Mouse (Mus musculus) lung, embryonic 15.5 days (tissue): ENCODE data around the gene Olfr818. TPM values are rescaled to one million over a fixed set of nuclear protein-coding genes. Genes with fewer than 3 reads are reported as not detected.
"Not testable (repeated sequence)": the region's sequence is repeated elsewhere in the genome, so short reads cannot be mapped to it uniquely, and the experiment has no call there.

ENCODE experiments used
- ATAC-seq: fragments of 200-750 bp; cut with Nextera tagmentation; 2 replicates; pipeline ENCODE4 v1.8.0; 2017; ENCODE audit warnings: moderate number of reproducible peaks, borderline replicate concordance; ENCODE audit not compliant: low FRiP score, low TSS enrichment; ENCODE audit errors: extremely low read depth
- H3K27ac ChIP-seq: fragments of 300-500 bp; sonication (generic); 2 replicates; pipeline ENCODE4 v1.5.1; 2015; ENCODE audit warnings: moderate library complexity, mild to moderate bottlenecking, inconsistent platforms
- H3K27me3 ChIP-seq: fragments of 300-500 bp; sonication (generic); 2 replicates; pipeline ENCODE4 v1.6.1; 2015; ENCODE audit warnings: inconsistent platforms
- H3K36me3 ChIP-seq: fragments of 300-500 bp; sonication (generic); 2 replicates; pipeline ENCODE4 v1.6.1; 2015; ENCODE audit warnings: inconsistent platforms
- H3K4me1 ChIP-seq: fragments of 300-500 bp; sonication (generic); 2 replicates; pipeline ENCODE4 v1.6.1; 2015; ENCODE audit warnings: inconsistent platforms
- H3K4me2 ChIP-seq: fragments of 300-500 bp; sonication (generic); 2 replicates; pipeline ENCODE4 v1.6.1; 2015; ENCODE audit warnings: inconsistent platforms, mild to moderate bottlenecking, moderate library complexity
- H3K4me3 ChIP-seq: fragments of 300-500 bp; sonication (generic); 2 replicates; pipeline ENCODE4 v1.5.1; 2015; ENCODE audit warnings: mild to moderate bottlenecking, inconsistent platforms
- H3K9ac ChIP-seq: fragments of 300-500 bp; sonication (generic); 2 replicates; pipeline ENCODE4 v1.6.1; 2015; ENCODE audit warnings: inconsistent platforms
- H3K9me3 ChIP-seq: fragments of 300-500 bp; sonication (generic); 2 replicates; pipeline ENCODE4 v1.6.1; 2016; ENCODE audit warnings: inconsistent platforms
- WGBS: fragments of 180-500 bp; shearing (Covaris S2); methylation state at CpG from one replicate; pipeline ENCODE4 v1.1.7; 2015; 5-methylcytosine and 5-hydroxymethylcytosine counted together
- polyA plus RNA-seq: library from polyadenylated mRNA; unstranded; fragments of >200 nt; fragmentation: Nextera tagmentation; extraction: Ambion mirVana; gene quantifications from 2 replicates; pipeline ENCODE4 v1.2.1, GENCODE M21; 2015

Olfr818 gene
- not detected in 2 replicates for polyA plus RNA-seq

DNA sequence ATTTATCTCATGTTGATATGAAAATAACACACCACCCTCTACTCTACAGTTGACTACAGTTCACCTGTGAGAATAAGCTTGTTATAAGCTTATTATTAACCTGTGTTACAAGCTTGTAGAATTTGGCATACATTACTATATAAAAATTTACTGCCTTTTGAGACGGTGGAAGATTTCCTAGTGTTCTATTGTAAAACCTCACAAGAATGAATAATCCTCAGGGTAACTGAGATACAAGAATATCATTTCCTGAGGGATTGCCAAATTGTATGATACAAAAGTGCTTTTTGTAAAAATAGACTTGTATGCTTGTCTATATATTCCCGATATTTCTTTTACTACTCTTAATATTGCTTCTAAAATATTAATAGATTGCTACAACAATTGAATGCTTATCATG lies at the start of gene Olfr818:
TSS of gene Olfr818 (minus strand) at position 101 of the 400 bp plus-strand sequence.
- Histone ChIP-seq H3K27me3 (no peaks in the 10 kb centered on the region), H3K9ac (no peak within 1 kb of the TSS), H3K4me2 (no peak within 1 kb of the TSS), H3K27ac (no peak within 1 kb of the TSS), H3K4me1 (no peaks in the 10 kb centered on the region), H3K9me3 (no peaks in the 10 kb centered on the region), H3K4me3 (no peak within 1 kb of the TSS), H3K36me3 (no peaks in the 10 kb centered on the region)
- no peak for ATAC-seq
- 93% methylated on average over 2 of the region's 2 CpGs for WGBS

DNA sequence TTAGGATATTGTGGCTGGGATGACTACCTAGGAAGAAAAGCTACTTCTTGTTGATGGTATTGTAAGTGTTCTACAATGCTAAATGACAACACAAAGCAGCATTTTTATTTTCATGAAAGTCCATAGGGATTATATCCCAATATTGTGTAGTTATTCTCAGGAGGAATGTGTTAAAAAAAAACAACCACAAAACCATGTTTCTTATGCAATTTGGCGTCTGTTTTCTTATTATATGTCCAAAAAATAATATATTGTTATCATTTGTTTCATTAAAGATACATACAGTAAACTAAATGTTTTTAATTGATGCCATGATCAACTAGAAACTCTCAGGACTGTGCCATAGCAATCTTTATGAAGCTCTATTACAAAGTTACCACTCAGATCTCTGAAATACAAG lies 36.1 kb upstream of the Olfr818 start, which contains the start of gene Gm10310:
TSS of gene Gm10310 (minus strand) at position 101 of the 400 bp plus-strand sequence.
- H3K4me1 ChIP-seq, ATAC-seq, H3K4me3 ChIP-seq: not testable (repeated sequence)

DNA sequence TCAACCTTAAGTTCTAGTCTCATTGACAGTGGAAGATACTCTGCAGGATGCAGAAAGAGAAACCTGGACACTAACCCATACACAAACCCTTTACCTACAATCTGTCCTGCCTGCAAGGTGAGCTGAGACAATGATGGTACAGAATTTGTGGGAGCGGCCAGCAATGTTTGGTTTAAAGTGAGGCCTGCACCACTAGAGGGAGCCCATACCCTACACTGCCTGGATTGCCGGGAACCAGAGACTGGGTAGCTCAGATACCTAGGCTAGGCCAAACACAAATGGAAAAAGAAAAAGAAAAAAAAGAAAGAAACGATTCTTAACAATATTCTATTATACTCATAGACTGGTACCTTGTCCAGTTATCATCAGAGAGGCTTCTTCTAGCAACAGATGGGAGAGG lies 33.0 kb upstream of the Olfr818 start:
- H3K4me1 ChIP-seq, H3K9ac ChIP-seq, H3K9me3 ChIP-seq, H3K4me3 ChIP-seq, H3K27me3 ChIP-seq, H3K36me3 ChIP-seq, ATAC-seq, H3K4me2 ChIP-seq, H3K27ac ChIP-seq: not testable (repeated sequence)
- WGBS, result no CpG with 5 or more reads among the region's 3 CpGs

More for the DNA sequence above, 36.1 kb upstream of the Olfr818 start, which contains the start of gene Gm10310:
- not testable (repeated sequence) for H3K9ac ChIP-seq, H3K27me3 ChIP-seq, H3K36me3 ChIP-seq, H3K4me2 ChIP-seq, H3K9me3 ChIP-seq, H3K27ac ChIP-seq
- WGBS, result no CpG with 5 or more reads among the region's 1 CpGs

DNA sequence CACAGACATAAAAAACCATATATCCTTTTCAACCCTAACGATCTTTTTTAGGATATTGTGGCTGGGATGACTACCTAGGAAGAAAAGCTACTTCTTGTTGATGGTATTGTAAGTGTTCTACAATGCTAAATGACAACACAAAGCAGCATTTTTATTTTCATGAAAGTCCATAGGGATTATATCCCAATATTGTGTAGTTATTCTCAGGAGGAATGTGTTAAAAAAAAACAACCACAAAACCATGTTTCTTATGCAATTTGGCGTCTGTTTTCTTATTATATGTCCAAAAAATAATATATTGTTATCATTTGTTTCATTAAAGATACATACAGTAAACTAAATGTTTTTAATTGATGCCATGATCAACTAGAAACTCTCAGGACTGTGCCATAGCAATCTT lies 27.1 kb upstream of the Olfr818 start, which contains the start of gene Olfr247:
TSS of gene Olfr247 (minus strand) at position 101 of the 400 bp plus-strand sequence.
- no CpG with 5 or more reads among the region's 2 CpGs for WGBS
- not testable (repeated sequence) for H3K27me3 ChIP-seq, H3K9ac ChIP-seq, H3K36me3 ChIP-seq, H3K4me2 ChIP-seq, H3K27ac ChIP-seq, H3K4me1 ChIP-seq, ATAC-seq, H3K9me3 ChIP-seq, H3K4me3 ChIP-seq

DNA sequence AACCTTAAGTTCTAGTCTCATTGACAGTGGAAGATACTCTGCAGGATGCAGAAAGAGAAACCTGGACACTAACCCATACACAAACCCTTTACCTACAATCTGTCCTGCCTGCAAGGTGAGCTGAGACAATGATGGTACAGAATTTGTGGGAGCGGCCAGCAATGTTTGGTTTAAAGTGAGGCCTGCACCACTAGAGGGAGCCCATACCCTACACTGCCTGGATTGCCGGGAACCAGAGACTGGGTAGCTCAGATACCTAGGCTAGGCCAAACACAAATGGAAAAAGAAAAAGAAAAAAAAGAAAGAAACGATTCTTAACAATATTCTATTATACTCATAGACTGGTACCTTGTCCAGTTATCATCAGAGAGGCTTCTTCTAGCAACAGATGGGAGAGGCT lies 24.1 kb upstream of the Olfr818 start:
- H3K36me3 ChIP-seq, H3K4me1 ChIP-seq: not testable (repeated sequence)

DNA sequence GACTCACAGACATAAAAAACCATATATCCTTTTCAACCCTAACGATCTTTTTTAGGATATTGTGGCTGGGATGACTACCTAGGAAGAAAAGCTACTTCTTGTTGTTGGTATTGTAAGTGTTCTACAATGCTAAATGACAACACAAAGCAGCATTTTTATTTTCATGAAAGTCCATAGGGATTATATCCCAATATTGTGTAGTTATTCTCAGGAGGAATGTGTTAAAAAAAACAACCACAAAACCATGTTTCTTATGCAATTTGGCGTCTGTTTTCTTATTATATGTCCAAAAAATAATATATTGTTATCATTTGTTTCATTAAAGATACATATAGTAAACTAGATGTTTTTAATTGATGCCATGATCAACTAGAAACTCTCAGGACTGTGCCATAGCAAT lies 18.3 kb upstream of the Olfr818 start, which contains the start of gene Olfr819:
TSS of gene Olfr819 (minus strand) at position 101 of the 400 bp plus-strand sequence.
- not testable (repeated sequence) for H3K9ac ChIP-seq, H3K36me3 ChIP-seq, H3K27ac ChIP-seq, H3K9me3 ChIP-seq, H3K4me3 ChIP-seq, H3K27me3 ChIP-seq, H3K4me2 ChIP-seq, H3K4me1 ChIP-seq, ATAC-seq
- 78% methylated on average over 2 of the region's 2 CpGs for WGBS

More for the DNA sequence above, 24.1 kb upstream of the Olfr818 start:
- not testable (repeated sequence) for H3K27ac ChIP-seq, H3K4me3 ChIP-seq, ATAC-seq, H3K4me2 ChIP-seq, H3K9ac ChIP-seq, H3K9me3 ChIP-seq, H3K27me3 ChIP-seq
- WGBS, result no CpG with 5 or more reads among the region's 3 CpGs

DNA sequence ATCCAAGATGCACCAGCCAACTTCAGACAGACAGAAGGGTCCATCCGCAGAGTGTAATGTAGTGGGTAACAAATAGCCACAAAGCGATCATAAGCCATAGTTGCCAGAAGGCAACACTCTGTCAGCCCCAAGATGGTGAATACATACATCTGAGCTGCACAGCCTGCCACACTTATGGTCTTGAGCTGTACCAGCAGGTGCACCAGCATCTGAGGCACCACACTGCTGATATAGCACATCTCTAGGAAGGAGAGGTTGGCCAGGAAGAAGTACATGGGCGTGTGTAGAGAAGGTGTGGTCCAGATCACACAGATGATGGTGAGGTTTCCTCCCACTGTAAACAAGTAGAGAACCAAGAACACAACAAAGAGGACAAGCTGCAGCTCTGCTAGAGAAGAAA lies 17.3 kb upstream of the Olfr818 start:
- not testable (repeated sequence) for H3K4me3 ChIP-seq, H3K4me1 ChIP-seq, H3K27ac ChIP-seq, H3K9ac ChIP-seq, H3K27me3 ChIP-seq, H3K36me3 ChIP-seq, ATAC-seq, H3K4me2 ChIP-seq, H3K9me3 ChIP-seq
- 96% methylated on average over 2 of the region's 3 CpGs for WGBS

DNA sequence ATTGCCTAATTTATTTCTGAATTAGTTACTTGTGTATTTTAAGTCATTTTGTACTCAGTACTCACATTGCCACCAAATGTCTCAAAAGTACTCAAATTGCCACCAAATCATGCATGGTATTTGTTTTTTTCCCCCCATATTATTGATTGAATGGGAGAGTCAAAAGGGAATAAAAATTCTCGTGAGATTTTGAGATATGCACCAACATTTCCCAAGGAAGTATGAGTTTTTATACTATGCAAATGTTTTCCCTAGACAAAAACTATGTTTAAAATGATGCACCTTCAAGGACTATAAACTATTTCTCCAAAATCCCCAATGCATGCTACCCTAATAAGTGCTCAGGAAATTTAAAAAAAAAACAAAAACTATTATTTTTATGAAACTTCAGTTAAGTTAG lies 33.4 kb downstream of the Olfr818 start, which contains the start of gene Olfr816:
TSS of gene Olfr816 (minus strand) at position 101 of the 400 bp plus-strand sequence.
- 49% methylated on average over 1 of the region's 1 CpGs for WGBS
- H3K4me1 ChIP-seq, result no peaks in the 10 kb centered on the region
- H3K27me3 ChIP-seq, result no peaks in the 10 kb centered on the region
- H3K4me3 ChIP-seq, result no peak within 1 kb of the TSS
- H3K27ac ChIP-seq, result no peak within 1 kb of the TSS
- H3K36me3 ChIP-seq, result no peaks in the 10 kb centered on the region
- no peak within 1 kb of the TSS for H3K4me2 ChIP-seq
- no peak for ATAC-seq
- no peaks in the 10 kb centered on the region for H3K9me3 ChIP-seq
- H3K9ac ChIP-seq, result no peak within 1 kb of the TSS

DNA sequence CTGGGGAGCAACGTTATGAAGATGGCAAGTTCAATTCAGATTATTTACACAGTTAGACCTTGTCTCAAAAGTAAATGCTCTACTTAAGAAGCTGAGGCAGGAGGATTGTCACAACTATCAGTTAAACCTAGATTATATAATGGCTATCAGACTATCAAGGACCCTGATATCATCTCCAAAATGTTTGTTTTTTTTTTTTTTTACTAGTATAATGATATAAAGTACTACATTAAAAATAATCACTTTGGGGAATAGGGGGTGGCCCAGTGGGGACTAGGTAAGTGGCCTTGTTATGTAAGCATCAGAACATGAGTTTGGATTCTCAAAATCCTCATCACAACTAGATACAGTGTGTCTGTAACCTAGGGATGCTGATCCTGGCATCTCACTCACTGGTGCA lies 43.1 kb downstream of the Olfr818 start, which contains the start of gene Olfr815:
TSS of gene Olfr815 (minus strand) at position 101 of the 400 bp plus-strand sequence.
- H3K4me2 ChIP-seq, H3K27ac ChIP-seq, H3K36me3 ChIP-seq, H3K9ac ChIP-seq, H3K27me3 ChIP-seq, H3K4me1 ChIP-seq, ATAC-seq, H3K4me3 ChIP-seq, H3K9me3 ChIP-seq: not testable (repeated sequence)
- WGBS, result 30% methylated on average over 1 of the region's 1 CpGs

Other genes with a start within 250 kb of the Olfr818 start
- gene Olfr804, start 245.9 kb downstream of the Olfr818 start, polyA plus RNA-seq, result not detected in 2 replicates
- not detected in 2 replicates for gene Olfr805, start 219.7 kb downstream of the Olfr818 start, polyA plus RNA-seq
- gene Olfr806, start 207.2 kb downstream of the Olfr818 start, polyA plus RNA-seq, result not detected in 2 replicates
- not detected in 2 replicates for gene Olfr807, start 191.3 kb downstream of the Olfr818 start, polyA plus RNA-seq
- gene Olfr808, start 183.6 kb downstream of the Olfr818 start, polyA plus RNA-seq, result not detected in 2 replicates
- not detected in 2 replicates for gene Olfr809, start 174.5 kb downstream of the Olfr818 start, polyA plus RNA-seq
- gene Olfr810, start 154.2 kb downstream of the Olfr818 start, polyA plus RNA-seq, result not detected in 2 replicates
- not detected in 2 replicates for gene Olfr811, start 144.7 kb downstream of the Olfr818 start, polyA plus RNA-seq
- not detected in 2 replicates for gene Olfr812, start 103.0 kb downstream of the Olfr818 start, polyA plus RNA-seq
- gene Olfr813, start 93.7 kb downstream of the Olfr818 start, polyA plus RNA-seq, result not detected in 2 replicates
- not detected in 2 replicates for gene Olfr814, start 69.2 kb downstream of the Olfr818 start, polyA plus RNA-seq
- not detected in 2 replicates for gene Olfr815, start 43.2 kb downstream of the Olfr818 start, polyA plus RNA-seq
- gene Olfr816, start 33.5 kb downstream of the Olfr818 start, polyA plus RNA-seq, result not detected in 2 replicates
- not detected in 2 replicates for gene Olfr819, start 18.2 kb upstream of the Olfr818 start, polyA plus RNA-seq
- gene Olfr247, start 27.0 kb upstream of the Olfr818 start, polyA plus RNA-seq, result not detected in 2 replicates
- gene Gm10310, start 36.0 kb upstream of the Olfr818 start, polyA plus RNA-seq, result not detected in 2 replicates
- gene Olfr820, start 63.5 kb upstream of the Olfr818 start, polyA plus RNA-seq, result not detected in 2 replicates
- gene Olfr821, start 81.2 kb upstream of the Olfr818 start, polyA plus RNA-seq, result not detected in 2 replicates
- not detected in 2 replicates for gene Olfr822, start 122.1 kb upstream of the Olfr818 start, polyA plus RNA-seq
- gene Olfr823, start 166.3 kb upstream of the Olfr818 start, polyA plus RNA-seq, result not detected in 2 replicates
- not detected in 2 replicates for gene Olfr824, start 180.9 kb upstream of the Olfr818 start, polyA plus RNA-seq
- gene Olfr825, start 217.7 kb upstream of the Olfr818 start, polyA plus RNA-seq, result not detected in 2 replicates
- not detected in 2 replicates for gene Olfr826, start 235.1 kb upstream of the Olfr818 start, polyA plus RNA-seq